Mouse (Mus musculus) thymus, postnatal 25 days (tissue): Measurements from ENCODE around the gene Tnfaip8l2.

Source experiments
- DNase-seq: peaks from one replicate; pipeline ENCODE4 v3.0.0; 2022

The Tnfaip8l2 gene

GRCm38 (mm10) chr3:95141952-95142616 lies at the start of gene Tnfaip8l2:
Gene Tnfaip8l2 (minus strand): TSS chr3:95142360.
- peak; percentile 67 for DNase-seq

DNA sequence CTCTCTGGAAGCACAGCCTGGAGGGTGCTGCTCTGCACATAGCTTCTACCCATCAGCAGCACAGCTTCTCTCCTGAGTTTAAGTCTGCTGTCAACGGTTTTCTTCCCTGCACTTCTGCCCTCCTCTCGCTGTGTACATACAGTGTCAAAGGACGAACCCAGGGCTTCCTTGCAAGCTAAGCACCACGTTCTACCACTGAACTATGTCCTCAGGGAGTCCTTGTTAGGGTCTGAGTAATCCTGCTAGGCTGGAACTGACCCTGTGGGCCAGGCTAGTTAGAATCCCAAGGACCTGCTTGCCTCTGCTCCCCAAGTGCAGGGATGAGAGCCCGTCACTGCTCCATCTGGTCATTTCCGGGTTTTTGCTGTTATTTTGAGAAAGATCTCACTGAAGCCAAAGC lies 44.7 kb upstream of the Tnfaip8l2 start:
- no peak for DNase-seq

GRCm38 (mm10) chr3:95186100-95186499 lies 43.9 kb upstream of the Tnfaip8l2 start:
- DNase-seq = no peak

GRCm38 (mm10) chr3:95184796-95185577 lies 42.8 kb upstream of the Tnfaip8l2 start:
- DNase-seq = peak; percentile 12

GRCm38 (mm10) chr3:95181841-95182240 lies 39.7 kb upstream of the Tnfaip8l2 start:
- DNase-seq = no peak

GRCm38 (mm10) chr3:95179890-95180289 lies 37.7 kb upstream of the Tnfaip8l2 start:
- DNase-seq = no peak

- DNase-seq = no peak
Observed at GRCm38 (mm10) chr3:95178948-95179347, 36.8 kb upstream of the Tnfaip8l2 start.

DNA sequence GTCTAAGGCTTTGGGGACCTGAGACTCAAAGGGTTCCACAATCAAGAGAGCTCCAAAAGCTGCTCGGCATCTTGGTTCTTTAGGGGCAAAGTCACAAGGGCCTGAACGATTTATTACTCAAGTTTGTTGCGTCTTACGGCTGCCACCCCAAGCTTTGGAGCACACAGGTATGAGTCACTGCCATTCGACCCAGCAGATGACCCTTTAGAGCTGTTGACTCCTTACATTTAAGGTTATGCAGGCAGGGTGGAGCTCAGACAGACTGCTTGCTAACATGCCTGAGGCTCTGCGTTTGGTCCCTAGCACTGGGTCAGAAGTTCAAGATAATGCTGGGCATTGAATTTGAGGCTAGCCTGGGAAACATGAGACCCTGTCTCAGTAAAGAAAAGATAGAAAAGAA lies 35.4 kb upstream of the Tnfaip8l2 start:
- no peak for DNase-seq

DNA sequence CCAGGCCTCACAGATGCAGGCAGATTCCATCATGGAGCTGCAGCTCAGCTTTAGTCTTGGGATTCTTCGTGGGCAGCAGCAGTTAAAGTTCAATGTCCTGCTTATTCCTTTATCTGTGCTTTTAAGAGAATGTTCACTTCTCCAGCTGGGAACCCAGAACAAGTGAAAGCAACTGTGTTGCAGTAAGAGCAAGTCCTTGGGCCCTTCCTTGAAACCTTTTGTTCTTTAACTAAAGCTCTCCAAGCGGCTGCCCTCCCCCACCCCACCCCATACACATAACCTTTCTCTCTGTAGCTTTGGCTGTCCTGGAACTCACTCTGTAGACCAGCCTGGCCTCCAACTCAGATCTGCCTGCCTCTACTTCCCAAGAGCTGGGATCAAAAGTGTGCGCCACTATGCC lies 34.3 kb upstream of the Tnfaip8l2 start:
- no peak for DNase-seq

- DNase-seq = peak; percentile 89
Observed at GRCm38 (mm10) chr3:95174011-95174592, 31.9 kb upstream of the Tnfaip8l2 start.

- no peak for DNase-seq
Observed at GRCm38 (mm10) chr3:95173256-95173949, 31.2 kb upstream of the Tnfaip8l2 start.

DNA sequence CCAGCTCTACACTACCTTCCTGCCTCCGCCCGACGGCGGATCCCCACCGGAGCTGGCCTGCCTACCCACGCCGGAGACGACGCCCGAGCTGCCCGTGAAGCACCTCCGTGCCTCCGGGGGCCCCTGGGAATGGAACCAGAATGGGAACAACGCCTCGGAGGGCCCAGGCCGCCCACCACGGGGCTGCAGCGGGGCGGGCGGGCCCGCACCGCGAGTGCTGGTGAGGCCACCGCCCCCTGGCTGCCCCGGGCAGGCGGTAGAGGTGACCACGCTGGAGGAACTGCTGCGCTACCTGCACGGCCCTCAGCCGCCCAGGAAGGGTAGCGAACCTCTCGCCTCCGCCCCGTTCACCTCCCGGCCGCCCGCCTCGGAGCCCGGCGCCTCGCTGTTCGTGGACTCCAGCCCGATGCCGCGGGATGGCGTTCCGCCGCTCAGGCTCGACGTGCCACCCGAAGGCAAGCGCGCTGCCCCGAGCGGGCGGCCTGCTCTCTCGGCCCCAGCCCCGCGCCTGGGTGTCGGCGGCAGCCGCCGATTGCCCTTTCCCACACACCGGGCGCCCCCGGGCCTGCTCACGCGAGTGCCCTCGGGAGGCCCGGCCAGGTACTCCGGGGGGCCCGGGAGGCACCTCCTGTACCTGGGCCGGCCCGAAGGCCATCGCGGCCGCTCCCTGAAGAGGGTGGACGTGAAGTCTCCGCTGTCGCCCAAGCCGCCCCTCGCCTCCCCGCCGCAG lies 30.5 kb upstream of the Tnfaip8l2 start:
- DNase-seq = no peak

- no peak for DNase-seq
Observed at GRCm38 (mm10) chr3:95171105-95171504, 28.9 kb upstream of the Tnfaip8l2 start.

- DNase-seq = no peak
Observed at GRCm38 (mm10) chr3:95169996-95170395, 27.8 kb upstream of the Tnfaip8l2 start.

GRCm38 (mm10) chr3:95164840-95165239 lies 22.7 kb upstream of the Tnfaip8l2 start:
- no peak for DNase-seq

DNA sequence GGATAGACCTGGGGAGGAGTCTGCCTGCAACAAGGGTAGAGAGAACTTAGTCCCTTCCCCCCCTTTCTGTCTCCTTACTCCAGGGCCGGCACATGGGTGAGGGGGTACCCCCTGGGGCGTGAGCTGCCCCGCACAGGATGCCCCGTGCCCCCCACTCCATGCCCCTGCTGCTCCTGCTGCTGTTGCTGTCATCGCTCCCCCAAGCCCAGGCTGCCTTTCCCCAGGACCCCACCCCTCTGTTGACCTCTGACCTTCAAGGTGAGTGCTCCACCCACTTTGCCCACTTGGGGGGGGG lies 22.0 kb upstream of the Tnfaip8l2 start:
- no peak for DNase-seq

DNA sequence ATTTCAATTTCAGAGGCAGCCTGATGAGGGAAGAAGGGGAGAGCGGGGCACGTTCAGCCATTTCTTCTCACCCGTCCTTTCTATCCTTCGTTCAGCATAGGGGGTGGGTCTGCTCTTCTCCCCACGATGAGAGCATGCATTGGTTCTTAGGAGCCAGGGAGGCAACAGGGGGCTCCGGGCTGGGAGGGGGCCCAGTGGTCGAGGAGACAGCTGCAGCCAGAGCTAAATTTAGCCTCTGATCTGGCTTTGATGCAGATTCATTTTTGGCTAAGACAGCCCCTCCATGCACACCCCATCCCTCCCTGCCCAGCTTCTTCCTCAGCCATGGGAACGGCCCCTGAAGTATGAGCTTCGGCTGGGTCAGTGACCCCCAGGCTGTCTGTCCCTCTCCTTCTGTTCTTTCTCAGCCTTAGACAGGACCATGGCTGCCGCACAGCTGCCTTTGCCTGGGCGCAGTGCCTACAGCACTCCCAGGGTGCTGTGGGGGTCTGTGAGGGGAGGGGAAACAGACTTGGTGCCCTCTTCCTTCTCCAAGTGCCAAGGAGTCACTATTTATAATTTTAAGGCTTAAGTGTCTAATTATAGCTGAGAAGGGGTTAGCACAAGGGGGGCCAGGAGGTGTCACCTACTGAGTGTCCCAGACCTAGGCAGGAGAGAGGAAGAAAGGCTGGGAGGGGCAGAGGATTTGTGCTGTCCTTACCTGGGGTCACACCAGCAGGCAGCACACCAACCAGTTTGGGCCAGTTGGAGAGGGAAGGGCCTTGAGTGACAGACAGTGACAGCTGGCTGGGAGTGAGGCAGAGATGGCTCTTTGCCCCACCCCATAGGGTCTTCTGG lies 21.5 kb upstream of the Tnfaip8l2 start:
- no peak for DNase-seq

DNA sequence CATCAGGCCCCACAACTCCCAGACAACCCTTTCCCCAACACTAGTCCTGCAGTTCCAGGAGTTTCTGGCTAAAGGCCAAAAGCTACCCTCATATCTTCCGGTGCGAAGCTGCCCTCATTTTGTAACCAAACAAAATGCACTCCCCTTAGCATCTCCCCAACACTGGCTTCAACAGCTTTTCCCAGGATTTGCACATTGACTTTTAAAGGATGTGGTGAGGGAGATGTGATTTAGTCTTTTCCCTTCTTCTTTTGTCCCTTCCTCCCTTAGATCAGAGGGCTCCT lies 20.1 kb upstream of the Tnfaip8l2 start:
- DNase-seq = no peak

- no peak for DNase-seq
Observed at GRCm38 (mm10) chr3:95161618-95162344, 19.6 kb upstream of the Tnfaip8l2 start.

GRCm38 (mm10) chr3:95161041-95161551 lies 18.9 kb upstream of the Tnfaip8l2 start:
- DNase-seq = peak; percentile 10
